Mouse (Mus musculus) MN1 (cell line): Measurements from ENCODE around the gene Prdx5.

Experiments
- DNase-seq: peaks from one replicate; pipeline ENCODE4 v3.0.0-alpha.2; 2016; ENCODE audit warnings: low spot score

The Prdx5 gene

DNA sequence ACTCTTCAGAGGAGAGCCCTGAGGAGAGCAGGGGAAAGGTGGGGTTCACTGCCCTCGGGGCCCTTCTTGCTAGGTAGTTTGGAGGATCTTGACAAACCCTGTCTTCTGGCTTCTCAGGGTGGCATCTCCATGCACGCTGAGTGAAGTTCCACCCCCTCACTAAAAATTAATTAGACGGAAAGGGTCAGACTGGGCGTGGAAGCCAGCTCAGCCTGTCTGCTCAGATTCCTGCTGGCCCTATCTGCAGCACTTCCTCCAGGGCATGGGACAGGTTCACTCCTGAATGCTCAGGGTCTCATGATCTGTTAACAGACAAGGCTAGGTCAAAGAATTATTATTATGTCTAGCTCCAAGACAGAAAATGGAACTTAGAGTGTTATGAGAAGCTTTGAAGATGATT lies 17.4 kb downstream of the Prdx5 start:
- DNase-seq, result no peak

DNA sequence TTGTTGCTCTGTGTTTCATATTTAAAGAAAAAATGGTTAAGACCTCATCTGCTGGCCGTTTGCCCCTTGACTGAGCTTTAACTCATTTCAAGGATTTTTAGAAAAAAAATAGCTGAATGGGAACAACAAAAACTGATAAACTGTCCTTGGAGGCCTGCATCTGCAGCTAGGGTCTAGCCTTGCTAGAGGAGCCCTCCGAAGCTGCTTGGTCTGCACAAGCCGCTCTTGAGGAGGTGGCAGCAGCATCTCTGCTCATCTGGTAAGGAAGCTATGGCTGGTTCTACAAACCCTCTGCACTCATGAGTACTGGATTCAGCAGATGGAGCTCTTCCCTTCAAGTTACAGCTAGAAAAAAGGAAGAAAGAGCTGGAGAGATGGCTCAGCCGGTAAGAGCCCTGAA lies 31.9 kb downstream of the Prdx5 start:
- no peak for DNase-seq

DNA sequence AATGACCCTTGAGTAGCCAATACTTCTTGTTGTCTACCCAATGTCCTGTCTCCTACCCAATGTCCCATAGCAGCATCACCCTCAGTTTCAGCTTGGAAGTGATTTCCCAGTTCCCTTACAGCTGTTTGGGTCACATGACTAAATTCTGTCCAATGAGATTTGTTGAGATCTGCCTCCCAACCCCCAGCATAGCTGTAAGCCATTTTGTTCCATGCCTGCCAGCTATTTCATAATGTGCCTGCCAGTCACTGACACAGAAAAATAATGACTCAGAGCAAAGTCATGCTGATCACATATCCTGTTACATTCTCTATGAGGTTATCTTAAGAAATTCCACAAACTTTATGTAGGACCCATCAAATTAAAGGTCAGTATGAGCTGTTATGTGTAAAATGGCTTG lies 33.1 kb downstream of the Prdx5 start:
- no peak for DNase-seq

DNA sequence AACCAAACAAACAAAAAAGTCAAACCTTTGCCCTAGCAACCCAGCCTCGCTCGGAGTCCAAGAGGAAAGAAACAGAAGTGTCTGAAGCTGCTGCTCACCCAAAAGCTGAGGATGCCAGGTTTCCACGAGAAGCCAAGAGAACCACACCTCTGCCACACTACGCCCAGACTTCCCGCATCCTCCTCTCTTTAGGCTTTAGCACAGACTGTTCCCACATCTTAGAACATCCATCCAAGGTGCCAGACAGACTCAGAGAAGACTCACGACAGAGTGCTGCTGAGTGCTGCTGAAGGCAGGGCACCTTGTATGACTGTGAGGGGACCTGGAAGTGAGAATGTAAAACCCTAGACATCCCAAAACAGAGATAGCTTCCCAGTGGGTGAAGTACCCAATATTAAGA lies 34.1 kb downstream of the Prdx5 start:
- DNase-seq, result no peak

DNA sequence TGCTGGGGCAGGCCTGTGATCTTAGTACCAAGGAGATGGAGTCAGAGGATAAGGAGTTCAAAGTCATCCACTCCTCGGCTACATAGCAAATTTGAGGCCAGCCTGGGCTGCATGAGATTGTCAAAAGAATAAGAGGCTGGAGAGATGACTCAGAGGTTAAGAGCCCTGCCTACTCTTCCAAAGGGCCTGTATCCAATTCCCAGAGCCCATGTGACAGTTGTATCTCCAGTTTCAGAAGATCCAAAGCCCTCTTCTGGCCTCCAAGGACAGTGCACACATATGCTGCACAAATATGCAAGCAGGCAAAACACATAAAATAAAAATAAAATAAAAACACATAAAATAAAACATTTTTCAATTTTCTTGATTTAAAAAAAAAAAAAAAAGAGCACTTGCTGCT lies 35.6 kb downstream of the Prdx5 start:
- DNase-seq, result no peak

DNA sequence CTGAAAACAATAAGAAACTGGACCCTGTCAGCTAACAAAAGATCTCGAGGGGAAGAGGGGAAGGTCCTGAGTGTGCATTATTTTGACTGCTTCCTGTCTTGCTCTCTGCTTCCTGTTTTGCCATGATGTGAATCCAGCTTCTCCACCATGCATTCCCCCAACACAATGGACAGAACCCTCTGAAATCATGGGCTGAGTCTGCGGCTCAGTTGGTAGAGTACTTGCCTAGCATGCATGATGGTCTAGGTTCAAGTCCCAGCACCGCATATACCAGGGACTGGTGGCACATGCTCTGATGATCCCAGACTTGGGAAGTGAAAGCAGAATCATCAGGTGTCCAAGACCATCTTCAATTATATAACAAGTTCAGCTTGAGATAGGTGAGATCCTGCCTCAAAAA lies 37.2 kb downstream of the Prdx5 start:
- no peak for DNase-seq

DNA sequence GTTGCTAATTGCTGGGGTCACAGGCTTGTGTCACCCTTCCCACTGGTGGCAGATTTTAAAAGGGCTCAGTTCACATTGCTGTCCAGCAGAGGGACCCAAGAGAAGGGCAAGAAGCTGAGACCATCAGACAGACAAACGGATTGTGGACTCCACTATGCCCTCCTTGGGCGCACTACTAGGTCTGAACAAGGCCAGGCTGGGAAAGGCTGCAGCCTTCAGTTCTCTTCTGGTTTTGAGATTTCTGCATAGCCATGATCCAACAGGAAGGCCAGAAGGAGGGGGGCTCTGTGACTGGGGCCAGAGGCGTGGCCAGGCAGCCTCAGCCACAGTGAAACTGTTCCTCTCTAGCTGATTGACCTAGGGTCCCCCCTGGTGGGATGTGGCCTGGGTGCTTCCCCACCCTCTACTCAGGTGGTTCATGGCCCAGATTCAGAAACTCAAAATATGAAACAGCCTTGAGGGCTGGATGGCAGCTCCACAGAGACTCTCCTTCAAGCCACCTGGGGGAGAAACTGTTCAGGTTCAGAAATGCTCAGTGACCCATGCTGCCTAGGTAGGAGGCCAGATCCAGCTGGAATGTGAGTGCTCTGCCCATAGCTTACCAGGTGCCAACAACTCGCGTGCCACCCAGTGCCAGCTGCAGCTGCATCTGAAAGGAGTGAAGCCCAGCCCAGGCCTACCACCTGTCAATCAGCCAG lies 38.2 kb downstream of the Prdx5 start:
- peak; percentile 30 for DNase-seq

DNA sequence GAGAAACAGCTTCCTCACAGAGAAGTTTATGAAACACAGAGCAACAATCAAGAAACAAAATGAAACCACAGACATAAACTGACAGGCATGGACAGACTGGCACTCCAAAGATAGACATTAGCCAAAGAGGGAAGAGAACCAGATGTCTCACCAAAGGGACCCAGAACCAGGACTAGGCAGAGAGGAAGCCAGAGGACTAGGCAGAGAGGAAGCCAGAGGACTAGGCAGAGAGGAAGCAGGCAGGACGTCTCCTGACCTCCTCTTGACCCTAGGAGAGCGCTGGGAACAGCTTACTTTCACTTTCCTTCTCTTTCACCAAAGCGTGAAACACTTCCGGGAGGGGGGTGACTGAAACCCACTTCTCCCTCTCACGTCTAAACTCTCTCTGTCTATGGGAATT lies 40.6 kb downstream of the Prdx5 start:
- peak; percentile 60 for DNase-seq

DNA sequence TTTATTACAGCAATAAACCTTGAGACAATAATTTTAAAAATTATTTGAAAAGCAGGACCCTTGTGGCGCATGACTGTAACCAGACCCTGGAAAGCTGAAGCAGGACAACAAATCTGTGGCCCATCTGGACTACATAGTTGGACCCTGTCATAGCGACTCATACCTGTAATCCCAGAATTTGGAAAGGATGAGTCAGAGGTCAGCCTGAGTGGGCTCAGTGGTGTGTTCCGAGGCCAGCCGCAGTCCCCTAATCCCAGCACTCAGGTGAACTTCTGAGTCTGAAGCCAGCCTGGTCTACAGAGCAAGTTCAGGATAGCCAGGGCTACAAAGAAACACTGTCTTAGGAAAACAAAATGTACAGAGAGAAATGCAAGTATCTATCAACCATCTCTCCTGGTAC lies 48.5 kb downstream of the Prdx5 start:
- no peak for DNase-seq

DNA sequence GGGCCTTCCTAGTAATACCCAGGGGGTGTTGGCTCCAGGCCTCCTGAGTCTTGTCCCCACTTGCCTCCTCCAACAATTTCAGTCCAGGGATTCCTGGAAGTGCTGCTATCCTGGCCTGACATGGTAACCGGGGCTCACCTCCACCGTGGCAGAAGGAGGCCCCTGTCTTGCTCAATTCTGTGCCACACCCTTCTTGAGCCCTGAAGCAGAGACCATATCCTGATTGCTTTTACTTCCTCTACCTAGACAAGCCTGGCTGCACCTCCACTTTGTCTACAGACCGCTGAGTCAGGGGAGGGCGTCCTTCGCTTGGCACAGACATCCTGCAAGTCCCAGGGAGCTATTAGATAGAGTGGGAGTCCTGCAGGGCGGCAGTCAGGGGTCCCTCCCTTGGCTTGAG lies 49.2 kb downstream of the Prdx5 start:
- no peak for DNase-seq

DNA sequence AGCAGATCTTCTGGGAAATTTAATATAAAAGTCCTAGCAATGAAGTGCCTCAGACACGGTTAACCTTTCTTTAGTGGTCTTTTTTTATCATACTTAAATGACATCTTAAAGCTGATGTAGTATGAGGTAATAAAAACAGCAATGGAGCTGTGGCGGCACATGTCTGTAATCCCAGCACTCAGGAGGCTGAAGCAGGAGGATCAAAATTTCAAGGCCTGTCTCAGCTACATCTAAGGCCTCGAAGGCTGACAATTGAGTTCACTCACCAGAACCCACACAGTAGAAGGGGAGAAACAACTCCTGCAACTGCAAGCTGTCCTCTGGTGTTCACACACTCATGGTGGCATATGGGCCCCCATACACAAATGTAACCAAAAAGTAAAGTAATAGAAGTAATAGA lies 49.9 kb downstream of the Prdx5 start:
- no peak for DNase-seq

DNA sequence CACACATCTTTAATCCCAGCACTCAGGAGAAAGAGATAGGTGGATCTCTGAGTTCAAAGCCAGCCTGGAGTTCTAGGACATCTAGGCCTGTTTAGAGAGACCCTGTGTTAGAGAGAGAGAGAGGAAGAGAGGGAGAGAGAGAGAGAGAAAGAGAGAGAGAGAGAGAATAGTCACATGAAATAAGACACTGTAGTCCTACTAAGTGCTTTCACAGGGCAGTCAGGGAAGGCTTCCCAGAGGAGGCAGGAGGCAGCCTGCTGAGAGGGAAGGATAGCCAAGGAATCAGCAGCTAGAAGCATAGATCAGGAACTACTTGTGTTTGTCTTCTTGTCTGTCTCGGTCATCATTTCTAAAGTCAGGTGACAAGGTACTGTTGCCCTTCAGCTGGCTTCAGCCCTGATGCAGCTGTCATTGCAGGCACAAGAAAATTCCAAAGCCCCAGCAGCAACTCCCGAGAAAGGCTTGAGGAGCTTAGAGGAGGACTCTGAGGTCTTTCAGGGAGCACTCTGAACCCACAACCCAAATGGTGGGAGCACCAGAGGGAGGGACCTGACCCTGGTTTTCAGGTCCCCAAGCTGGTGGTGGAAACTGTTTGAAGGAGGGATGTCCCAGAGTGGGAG lies 50.8 kb downstream of the Prdx5 start:
- no peak for DNase-seq

DNA sequence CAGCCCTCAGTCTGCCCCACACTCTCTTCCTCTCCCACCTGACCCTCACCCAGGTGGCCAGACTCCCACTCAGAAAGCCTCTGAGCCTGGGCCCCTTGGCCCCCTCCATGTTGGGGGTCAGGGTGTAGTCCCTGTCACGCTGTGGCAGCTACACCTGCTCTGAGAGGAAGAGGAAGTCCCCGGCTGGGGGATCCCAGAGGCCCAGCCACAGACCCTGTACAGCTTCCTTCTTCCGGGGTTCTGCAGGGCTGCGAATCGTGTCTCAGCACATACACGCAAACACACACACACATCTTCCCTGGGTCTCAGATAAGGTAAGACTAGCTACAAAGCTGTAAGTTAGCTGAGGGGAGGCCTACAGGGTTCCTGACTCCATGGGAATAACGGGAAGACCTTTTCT lies 51.9 kb downstream of the Prdx5 start, which contains the start of gene Ccdc88b:
Ccdc88b (minus strand) TSS at position 181 of the 400 bp plus-strand sequence.
- DNase-seq, result no peak

DNA sequence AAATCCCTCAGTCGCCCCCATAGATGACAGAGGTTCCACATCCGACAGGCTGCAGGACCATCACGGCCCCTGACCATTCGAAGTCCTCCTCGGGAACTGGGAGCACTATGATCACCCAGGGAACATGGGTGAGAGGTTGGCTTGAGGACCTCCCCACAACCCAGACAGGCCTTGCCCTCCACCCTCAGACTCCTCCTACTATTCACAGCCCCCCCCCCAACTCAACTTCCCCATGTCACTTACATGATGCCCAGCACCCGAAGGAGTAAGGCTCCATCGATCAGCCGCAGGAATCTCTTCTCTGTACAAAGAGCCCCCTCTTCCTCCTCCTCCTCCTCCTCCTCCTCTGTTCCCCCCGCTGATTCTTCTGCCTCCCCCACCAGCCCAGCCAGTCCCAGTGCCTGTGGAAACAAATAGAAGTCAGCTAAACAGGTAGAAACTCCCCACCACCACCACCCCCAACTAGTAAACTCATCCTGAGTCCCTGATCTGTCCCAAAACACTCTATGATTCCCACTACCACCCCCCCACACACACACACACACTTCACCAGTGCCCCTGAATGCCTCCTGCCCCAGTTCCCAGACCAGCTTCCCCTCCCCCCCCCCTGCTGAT lies 52.4 kb downstream of the Prdx5 start:
- no peak for DNase-seq

DNA sequence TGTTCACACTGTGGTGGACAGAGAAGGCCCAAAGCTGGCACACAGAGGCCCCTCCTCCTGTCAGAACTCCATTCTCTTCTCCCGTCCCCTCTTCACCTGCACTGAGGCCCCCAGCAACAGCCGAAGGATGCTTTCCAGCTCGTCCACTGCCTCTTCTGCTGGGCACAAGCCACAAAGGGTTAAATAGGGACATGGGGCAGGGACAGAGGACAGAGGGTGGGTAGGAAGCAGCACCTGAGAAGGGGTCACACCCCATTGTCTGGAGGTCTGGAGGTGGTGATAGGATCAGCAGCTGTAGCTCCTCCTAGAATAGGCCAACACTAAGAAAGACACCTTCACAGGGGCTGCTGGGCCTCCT lies 52.9 kb downstream of the Prdx5 start:
- no peak for DNase-seq
